Mouse (Mus musculus): ENCODE data around the gene Milr1. TPM values are rescaled to one million over a fixed set of nuclear protein-coding genes. Genes with fewer than 3 reads are reported as not detected.

Gene Milr1
- total RNA-seq, 1 experiment: 0.58 TPM

DNA sequence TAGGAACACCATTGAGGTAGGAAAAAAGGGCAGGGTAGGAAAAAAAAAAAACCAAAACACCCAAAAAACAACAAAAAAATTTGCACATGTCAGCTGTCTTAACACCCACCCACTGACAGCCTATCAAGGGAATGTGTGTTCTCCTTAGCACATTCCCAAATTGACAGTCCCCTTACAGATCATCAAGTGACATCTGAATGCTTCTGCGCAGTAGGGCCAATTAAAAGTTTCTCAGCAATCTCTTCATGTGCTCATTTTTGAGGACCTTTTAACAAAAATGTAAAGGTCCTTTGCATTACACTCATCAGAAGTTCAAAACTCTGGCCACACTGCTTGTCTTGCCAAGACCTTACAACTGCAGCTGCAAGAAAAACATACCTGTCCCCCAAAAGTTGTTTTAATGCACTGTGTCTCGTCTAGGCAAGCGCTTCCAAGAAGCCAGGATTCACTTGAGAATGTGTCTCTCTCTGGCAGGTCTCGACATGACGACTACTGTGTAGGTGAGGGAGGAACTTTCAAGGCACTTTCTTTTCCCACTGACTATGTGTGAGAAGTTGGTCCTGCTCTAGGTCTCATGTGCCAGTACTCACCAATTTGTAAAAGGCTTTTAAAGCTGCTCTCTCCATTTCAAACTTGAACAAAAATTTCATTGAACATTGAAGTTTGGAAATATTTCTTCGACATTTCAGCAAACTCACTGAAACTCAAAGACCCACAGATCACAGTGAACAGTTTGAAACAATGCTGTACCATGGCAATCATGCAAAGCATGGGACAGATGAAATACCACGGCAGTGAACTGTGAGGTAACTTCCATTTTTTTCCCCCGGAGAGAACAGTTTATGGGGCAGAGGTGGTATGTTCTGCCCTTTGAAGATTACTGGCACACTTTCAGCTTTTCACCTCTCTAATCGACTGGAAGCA is 32.1 kb downstream of the Milr1 start:
- no peaks in the 10 kb centered on the region for H3K9me3 ChIP-seq (ENCODE audit: control insufficient read depth, insufficient read depth, low read depth, low read length)
- no peak for DNase-seq (ENCODE audit: low read depth, low spot score)
- TF ChIP-seq ZC3H11A (IDR thresholded peaks at IDR 0.05; ENCODE audit: borderline replicate concordance, low read depth, low read length): no peak
- no peak for TF ChIP-seq CHD2 (IDR thresholded peaks at IDR 0.05; ENCODE audit: low read depth, low read length)
- 0 out of 2 replicates have a peak, but pooled peaks have one; percentile 30 for TF ChIP-seq MAFK (IDR thresholded peaks at IDR 0.05; ENCODE audit: insufficient read depth, low read depth, low read length)
- in situ Hi-C loops (cut with MboI; ENCODE audit: low sequenced_read_pairs in 2 of 2, unreplicated experiment in 2 of 2): no loop called here
- H3K36me3 ChIP-seq (ENCODE audit: control insufficient read depth, insufficient read depth, low read length, poor library complexity, severe bottlenecking): peaks cover 47% of the 10 kb centered on the region
- no peak overlapping the region for H3K4me3 ChIP-seq (ENCODE audit: insufficient read depth in 1 of 2, low read depth in 1 of 2, low read length in 2 of 2, poor library complexity in 1 of 2, severe bottlenecking in 1 of 2)
- H3K9ac ChIP-seq (ENCODE audit: insufficient read depth, low read depth, low read length, poor library complexity, severe bottlenecking): no peak overlapping the region
- no peak overlapping the region for H3K27ac ChIP-seq (ENCODE audit: insufficient read depth, low read depth, low read length, poor library complexity, severe bottlenecking)
- H3K4me1 ChIP-seq (ENCODE audit: control insufficient read depth in 2 of 2, insufficient read depth in 2 of 2, low read length in 2 of 2, poor library complexity in 1 of 2): no peaks in the 10 kb centered on the region

DNA sequence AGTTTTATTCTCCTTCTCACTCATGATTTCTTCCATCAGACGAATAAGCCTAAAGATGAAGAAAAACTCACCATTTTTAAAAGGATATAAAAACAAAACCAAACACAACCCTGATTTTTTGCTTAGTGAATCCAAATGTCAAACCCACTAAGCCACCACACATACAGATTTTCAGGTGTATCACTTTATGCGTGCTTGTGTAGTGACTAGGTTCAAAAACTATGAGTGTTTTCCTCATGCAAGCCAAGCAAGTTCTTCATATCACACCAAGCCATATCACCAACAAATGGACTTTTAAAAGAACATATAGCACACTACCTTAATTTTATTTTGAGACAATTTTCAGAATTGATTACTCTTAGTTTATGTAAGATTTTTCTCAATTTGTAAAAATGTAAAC is 33.5 kb downstream of the Milr1 start:
- Histone ChIP-seq H3K36me3 (ENCODE audit: control insufficient read depth, insufficient read depth, low read length, poor library complexity, severe bottlenecking) (peaks cover 47% of the 10 kb centered on the region), H3K27ac (ENCODE audit: insufficient read depth, low read depth, low read length, poor library complexity, severe bottlenecking) (no peak overlapping the region), H3K9ac (ENCODE audit: insufficient read depth, low read depth, low read length, poor library complexity, severe bottlenecking) (no peak overlapping the region), H3K4me3 (ENCODE audit: insufficient read depth in 1 of 2, low read depth in 1 of 2, low read length in 2 of 2, poor library complexity in 1 of 2, severe bottlenecking in 1 of 2) (no peak overlapping the region), H3K9me3 (ENCODE audit: control insufficient read depth, insufficient read depth, low read depth, low read length) (no peaks in the 10 kb centered on the region), H3K4me1 (ENCODE audit: control insufficient read depth in 2 of 2, insufficient read depth in 2 of 2, low read length in 2 of 2, poor library complexity in 1 of 2) (no peaks in the 10 kb centered on the region)
- TF ChIP-seq MAFK (IDR thresholded peaks at IDR 0.05; ENCODE audit: insufficient read depth, low read depth, low read length) (no peak), CHD2 (IDR thresholded peaks at IDR 0.05; ENCODE audit: low read depth, low read length) (no peak), ZNF384 (IDR thresholded peaks at IDR 0.05; ENCODE audit: low read depth, low read length) (no peak), HCFC1 (IDR thresholded peaks at IDR 0.05; ENCODE audit: borderline replicate concordance, insufficient read depth, low read length) (no peak), ZC3H11A (IDR thresholded peaks at IDR 0.05; ENCODE audit: borderline replicate concordance, low read depth, low read length) (no peak)
- DNase-seq (ENCODE audit: low read depth, low spot score): no peak
- in situ Hi-C loops (cut with MboI; ENCODE audit: low sequenced_read_pairs in 2 of 2, unreplicated experiment in 2 of 2): no loop called here

DNA sequence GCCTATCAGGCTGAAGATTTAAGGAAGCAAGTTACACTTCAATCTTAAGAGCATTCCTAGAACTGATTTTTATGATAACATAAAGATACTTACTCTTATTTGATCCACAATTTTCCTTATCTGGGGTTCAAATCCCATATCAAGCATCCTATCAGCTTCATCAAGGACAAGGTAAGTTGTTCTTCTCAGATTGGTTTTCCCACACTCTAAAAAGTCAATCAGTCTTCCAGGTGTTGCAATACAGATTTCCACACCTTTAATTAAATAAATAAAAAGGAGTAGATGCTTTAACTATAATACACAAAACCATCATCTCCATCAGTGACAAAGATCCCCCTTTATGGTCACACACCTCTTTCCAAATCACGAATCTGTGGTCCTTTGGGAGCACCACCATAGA is 34.0 kb downstream of the Milr1 start:
- Histone ChIP-seq H3K27ac (ENCODE audit: insufficient read depth, low read depth, low read length, poor library complexity, severe bottlenecking) (no peak overlapping the region), H3K4me3 (ENCODE audit: insufficient read depth in 1 of 2, low read depth in 1 of 2, low read length in 2 of 2, poor library complexity in 1 of 2, severe bottlenecking in 1 of 2) (no peak overlapping the region), H3K9me3 (ENCODE audit: control insufficient read depth, insufficient read depth, low read depth, low read length) (no peaks in the 10 kb centered on the region), H3K4me1 (ENCODE audit: control insufficient read depth in 2 of 2, insufficient read depth in 2 of 2, low read length in 2 of 2, poor library complexity in 1 of 2) (peaks cover 0 to under 1% of the 10 kb centered on the region in 2 experiments; a peak in 1 of 4 replicates), H3K9ac (ENCODE audit: insufficient read depth, low read depth, low read length, poor library complexity, severe bottlenecking) (no peak overlapping the region), H3K36me3 (ENCODE audit: control insufficient read depth, insufficient read depth, low read length, poor library complexity, severe bottlenecking) (peaks cover 44% of the 10 kb centered on the region)
- in situ Hi-C loops (cut with MboI; ENCODE audit: low sequenced_read_pairs in 2 of 2, unreplicated experiment in 2 of 2): no loop called here
- DNase-seq (ENCODE audit: low read depth, low spot score): no peak
- TF ChIP-seq MAFK (IDR thresholded peaks at IDR 0.05; ENCODE audit: insufficient read depth, low read depth, low read length): no peak
- TF ChIP-seq ZC3H11A (IDR thresholded peaks at IDR 0.05; ENCODE audit: borderline replicate concordance, low read depth, low read length): no peak
- no peak for TF ChIP-seq CHD2 (IDR thresholded peaks at IDR 0.05; ENCODE audit: low read depth, low read length)
- TF ChIP-seq ZNF384 (IDR thresholded peaks at IDR 0.05; ENCODE audit: low read depth, low read length): no peak
- TF ChIP-seq HCFC1 (IDR thresholded peaks at IDR 0.05; ENCODE audit: borderline replicate concordance, insufficient read depth, low read length): no peak

DNA sequence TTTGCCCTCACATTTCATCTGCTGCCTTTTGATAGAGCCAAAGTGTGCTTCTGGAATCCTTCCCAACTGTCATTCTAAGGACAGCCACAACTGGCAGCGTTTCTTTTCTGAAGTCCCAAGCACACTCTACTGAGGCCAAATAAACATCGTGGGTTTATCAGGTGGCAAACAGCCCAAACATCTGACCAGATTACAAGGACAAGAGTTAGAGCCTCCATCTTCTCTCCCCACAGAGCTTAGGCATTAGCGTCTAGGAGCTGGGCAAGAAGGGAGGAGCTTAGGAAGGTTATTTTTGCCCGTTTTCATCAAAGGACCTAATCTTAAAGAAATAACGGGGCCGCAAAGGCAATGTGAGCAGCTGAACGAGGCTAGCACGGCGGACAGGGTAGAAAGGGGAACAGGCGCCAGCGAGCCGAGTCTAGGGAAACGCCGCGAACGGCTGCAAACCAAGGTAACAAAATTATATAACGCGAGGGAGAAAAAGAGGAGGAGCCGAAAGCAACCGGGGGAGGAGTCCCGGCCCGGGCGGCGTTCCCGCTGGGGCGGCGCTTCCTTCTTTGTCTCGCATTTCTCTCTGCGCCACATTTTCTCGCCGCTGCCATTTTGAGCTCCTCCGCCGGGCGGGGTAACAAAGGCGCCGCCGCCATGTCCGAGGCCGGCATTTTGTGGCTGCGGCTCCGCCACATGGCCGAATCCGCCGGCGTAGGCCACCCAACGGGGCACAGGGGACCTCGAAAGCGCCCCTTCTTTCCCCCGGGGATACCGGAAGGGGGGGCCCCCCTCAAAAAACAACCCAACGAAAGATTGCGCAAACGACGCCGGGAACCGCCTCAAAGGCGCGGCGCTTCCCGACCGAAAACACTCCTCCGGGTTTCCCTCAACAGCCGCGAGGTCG is 36.4 kb downstream of the Milr1 start:
- H3K36me3 ChIP-seq (ENCODE audit: control insufficient read depth, insufficient read depth, low read length, poor library complexity, severe bottlenecking): peaks cover 36% of the 10 kb centered on the region
- in situ Hi-C loops (cut with MboI; ENCODE audit: low sequenced_read_pairs in 2 of 2, unreplicated experiment in 2 of 2): no loop called here

More for the DNA sequence above, 36.4 kb downstream of the Milr1 start:
- H3K4me3 ChIP-seq (ENCODE audit: insufficient read depth in 1 of 2, low read depth in 1 of 2, low read length in 2 of 2, poor library complexity in 1 of 2, severe bottlenecking in 1 of 2): peak overlapping the region; percentile 89 to 96
- H3K27ac ChIP-seq (ENCODE audit: insufficient read depth, low read depth, low read length, poor library complexity, severe bottlenecking): peak overlapping the region; percentile 93
- peaks cover 0 to 2% of the 10 kb centered on the region in 2 experiments; a peak in 1 of 4 replicates for H3K4me1 ChIP-seq (ENCODE audit: control insufficient read depth in 2 of 2, insufficient read depth in 2 of 2, low read length in 2 of 2, poor library complexity in 1 of 2)
- H3K9me3 ChIP-seq (ENCODE audit: control insufficient read depth, insufficient read depth, low read depth, low read length): no peaks in the 10 kb centered on the region
- DNase-seq (ENCODE audit: low read depth, low spot score): peak; percentile 69
- TF ChIP-seq ZC3H11A (IDR thresholded peaks at IDR 0.05; ENCODE audit: borderline replicate concordance, low read depth, low read length): no peak
- TF ChIP-seq CHD2 (IDR thresholded peaks at IDR 0.05; ENCODE audit: low read depth, low read length): no peak
- no peak for TF ChIP-seq HCFC1 (IDR thresholded peaks at IDR 0.05; ENCODE audit: borderline replicate concordance, insufficient read depth, low read length)
- TF ChIP-seq MAFK (IDR thresholded peaks at IDR 0.05; ENCODE audit: insufficient read depth, low read depth, low read length): no peak
- peak overlapping the region; percentile 96 for H3K9ac ChIP-seq (ENCODE audit: insufficient read depth, low read depth, low read length, poor library complexity, severe bottlenecking)

Data from ES-E14 (cell line).